Mouse (Mus musculus) forebrain, embryonic 12.5 days (tissue): ENCODE data around the gene Kel. TPM values are rescaled to one million over a fixed set of nuclear protein-coding genes. Genes with fewer than 3 reads are reported as not detected.

ENCODE experiments used
- ATAC-seq: fragments of 200-750 bp; cut with Nextera tagmentation; 2 replicates; pipeline ENCODE4 v1.8.0; 2017; ENCODE audit warnings: moderate TSS enrichment; ENCODE audit not compliant: low FRiP score
- H3K27ac ChIP-seq: fragments of 300-500 bp; sonication (generic); 2 replicates; pipeline ENCODE4 v1.5.1; 2016; ENCODE audit warnings: mild to moderate bottlenecking
- H3K27me3 ChIP-seq: fragments of 300-500 bp; sonication (generic); 2 replicates; pipeline ENCODE4 v1.6.1; 2016; ENCODE audit warnings: mild to moderate bottlenecking
- H3K36me3 ChIP-seq: fragments of 300-500 bp; sonication (generic); replicated peaks from 2 replicates; pipeline ENCODE4 v1.6.1; 2016; ENCODE audit warnings: mild to moderate bottlenecking
- H3K4me1 ChIP-seq: fragments of 300-500 bp; sonication (generic); 2 replicates; pipeline ENCODE4 v1.6.1; 2016
- H3K4me2 ChIP-seq: fragments of 300-500 bp; sonication (generic); 2 replicates; pipeline ENCODE4 v1.6.1; 2016; ENCODE audit warnings: mild to moderate bottlenecking, moderate library complexity
- H3K4me3 ChIP-seq: fragments of 300-500 bp; sonication (generic); replicated peaks from 2 replicates; pipeline ENCODE4 v1.5.1; 2016; ENCODE audit warnings: mild to moderate bottlenecking
- H3K9ac ChIP-seq: fragments of 300-500 bp; sonication (generic); 2 replicates; pipeline ENCODE4 v1.6.1; 2016; ENCODE audit warnings: mild to moderate bottlenecking
- H3K9me3 ChIP-seq: fragments of 300-500 bp; sonication (generic); 2 replicates; pipeline ENCODE4 v1.6.1; 2016
- WGBS: fragments of 180-500 bp; shearing (Covaris S2); methylation state at CpG from one replicate; pipeline ENCODE4 v1.1.7; 2016; 5-methylcytosine and 5-hydroxymethylcytosine counted together
- polyA plus RNA-seq: library from polyadenylated mRNA; unstranded; fragments of >200 nt; fragmentation: Nextera tagmentation; extraction: Ambion mirVana; gene quantifications from 2 replicates; pipeline ENCODE4 v1.2.1, GENCODE M21; 2016

Kel gene
- polyA plus RNA-seq, 1 experiment from 2014 or later, result 7.5 TPM

GRCm38 (mm10) chr6:41641173-41641866, 62.8 kb downstream of the Kel start:
- no peaks in the 10 kb centered on the region for H3K4me1 ChIP-seq
- no peak overlapping the region for H3K4me2 ChIP-seq
- no peaks in the 10 kb centered on the region for H3K9me3 ChIP-seq
- no peak overlapping the region for H3K9ac ChIP-seq
- no peaks in the 10 kb centered on the region for H3K36me3 ChIP-seq
- 82% methylated on average over 6 of the region's 6 CpGs for WGBS
- no peak overlapping the region for H3K4me3 ChIP-seq
- H3K27me3 ChIP-seq, result no peaks in the 10 kb centered on the region
- no peak for ATAC-seq
- H3K27ac ChIP-seq, result no peak overlapping the region

GRCm38 (mm10) chr6:41640449-41640848, 63.7 kb downstream of the Kel start:
- WGBS, result 60% methylated on average over 3 of the region's 3 CpGs
- no peaks in the 10 kb centered on the region for H3K27me3 ChIP-seq
- no peak overlapping the region for H3K4me3 ChIP-seq
- H3K36me3 ChIP-seq, result no peaks in the 10 kb centered on the region
- H3K9me3 ChIP-seq, result no peaks in the 10 kb centered on the region
- H3K27ac ChIP-seq, result no peak overlapping the region
- H3K4me2 ChIP-seq, result no peak overlapping the region
- no peaks in the 10 kb centered on the region for H3K4me1 ChIP-seq
- ATAC-seq, result no peak
- no peak overlapping the region for H3K9ac ChIP-seq

GRCm38 (mm10) chr6:41637927-41638506, 66.1 kb downstream of the Kel start:
- no peaks in the 10 kb centered on the region for H3K4me1 ChIP-seq
- 81% methylated on average over 6 of the region's 6 CpGs for WGBS
- ATAC-seq, result no peak
- H3K27ac ChIP-seq, result no peak overlapping the region
- no peak overlapping the region for H3K9ac ChIP-seq
- no peaks in the 10 kb centered on the region for H3K27me3 ChIP-seq
- H3K4me3 ChIP-seq, result no peak overlapping the region
- H3K9me3 ChIP-seq, result no peaks in the 10 kb centered on the region
- H3K4me2 ChIP-seq, result no peak overlapping the region
- H3K36me3 ChIP-seq, result no peaks in the 10 kb centered on the region

- peak; percentile 36; the same call in 1 of the 2 replicates for ATAC-seq
- Histone ChIP-seq H3K36me3 (no peaks in the 10 kb centered on the region), H3K4me2 (no peak overlapping the region), H3K27ac (no peak overlapping the region), H3K4me3 (no peak overlapping the region), H3K9ac (no peak overlapping the region), H3K4me1 (no peaks in the 10 kb centered on the region), H3K27me3 (no peaks in the 10 kb centered on the region), H3K9me3 (no peaks in the 10 kb centered on the region)
- WGBS, result 27% methylated on average over 1 of the region's 1 CpGs
Observed at GRCm38 (mm10) chr6:41637393-41637792, 66.7 kb downstream of the Kel start.

Other genes with a start within 250 kb of the Kel start
- gene Prss1, start 245.4 kb downstream of the Kel start, polyA plus RNA-seq, result not detected in 2 replicates
- not detected in 2 replicates for gene Prss2, start 182.6 kb downstream of the Kel start, polyA plus RNA-seq
- gene Ephb6, start 98.9 kb downstream of the Kel start, polyA plus RNA-seq, result 17.7 and 18.4 TPM in 2 replicates
- 0.31 and 0.52 TPM in 2 replicates for gene Trpv6, start 67.9 kb downstream of the Kel start, polyA plus RNA-seq
- gene Trpv5, start 23.6 kb downstream of the Kel start, polyA plus RNA-seq, result not detected in 2 replicates
- not detected in 2 replicates for gene Llcfc1, start 19.9 kb downstream of the Kel start, polyA plus RNA-seq
- not detected in 2 replicates for gene Olfr459, start 70.8 kb upstream of the Kel start, polyA plus RNA-seq
- gene Pip, start 143.2 kb upstream of the Kel start, polyA plus RNA-seq, result not detected in 2 replicates
- gene Sval2, start 148.7 kb upstream of the Kel start, polyA plus RNA-seq, result not detected in 2 replicates
- gene Sval1, start 247.3 kb upstream of the Kel start, polyA plus RNA-seq, result not detected in 2 replicates